Mouse (Mus musculus): Measurements from ENCODE around the gene Mrgbp.

Mrgbp gene

DNA sequence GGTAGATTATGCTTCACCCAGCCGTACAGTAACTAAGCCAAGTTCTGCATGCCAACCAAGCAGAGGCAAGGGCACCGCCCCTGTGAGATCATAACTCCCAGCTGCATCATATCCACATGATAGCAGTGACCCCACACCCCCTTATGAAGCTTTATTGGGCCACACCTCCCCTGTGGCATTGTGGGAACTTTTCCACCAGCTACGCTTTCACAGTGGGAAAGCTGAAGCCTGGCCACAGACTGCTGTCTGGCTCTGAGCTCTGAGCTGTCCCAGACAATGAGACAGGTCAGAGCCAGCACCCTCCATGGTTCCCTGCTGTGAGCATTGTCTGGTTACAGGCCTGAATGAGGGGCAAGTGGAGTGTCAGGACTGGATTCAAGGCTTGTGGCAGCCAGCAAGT, at the start of gene Mrgbp:
Mrgbp (plus strand) TSS at position 303 of the 400 bp plus-strand sequence.
- DNase-seq (ENCODE audit: low read depth): no peak

DNA sequence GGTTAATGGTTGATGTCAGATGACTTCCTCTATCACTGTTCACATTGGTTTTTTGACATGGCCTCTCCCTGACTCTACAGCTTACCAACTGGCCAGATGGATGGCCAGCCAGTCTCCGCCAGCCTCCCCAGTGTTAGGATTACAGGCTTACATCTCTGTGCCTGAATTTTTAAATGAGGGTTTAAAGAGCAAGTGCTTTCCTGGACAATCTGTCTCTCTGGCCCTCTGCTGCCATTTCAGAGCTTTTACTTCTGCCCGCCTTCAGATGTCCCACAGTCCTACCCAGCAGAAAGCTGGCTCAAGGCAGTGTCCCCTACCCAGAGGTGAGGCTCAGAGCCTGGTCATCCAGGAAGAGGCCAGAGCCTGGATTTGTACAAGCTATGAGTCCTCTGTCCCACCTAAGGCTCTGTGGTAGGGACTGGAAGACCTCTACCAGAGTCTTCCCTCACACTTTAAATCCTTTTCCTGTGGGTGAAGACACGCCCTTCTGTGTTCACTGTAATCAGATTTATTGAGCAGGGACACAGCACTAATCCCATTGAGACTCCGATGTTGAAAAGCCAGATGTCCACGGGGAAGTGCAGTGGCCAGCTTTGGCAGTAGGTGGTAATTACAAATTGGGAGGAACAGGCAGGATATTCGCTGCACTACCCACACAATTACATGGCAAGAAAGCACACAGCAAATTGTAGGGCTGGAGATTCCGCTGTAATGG, 49.3 kb upstream of the Mrgbp start:
- DNase-seq (ENCODE audit: low read depth): no peak

DNA sequence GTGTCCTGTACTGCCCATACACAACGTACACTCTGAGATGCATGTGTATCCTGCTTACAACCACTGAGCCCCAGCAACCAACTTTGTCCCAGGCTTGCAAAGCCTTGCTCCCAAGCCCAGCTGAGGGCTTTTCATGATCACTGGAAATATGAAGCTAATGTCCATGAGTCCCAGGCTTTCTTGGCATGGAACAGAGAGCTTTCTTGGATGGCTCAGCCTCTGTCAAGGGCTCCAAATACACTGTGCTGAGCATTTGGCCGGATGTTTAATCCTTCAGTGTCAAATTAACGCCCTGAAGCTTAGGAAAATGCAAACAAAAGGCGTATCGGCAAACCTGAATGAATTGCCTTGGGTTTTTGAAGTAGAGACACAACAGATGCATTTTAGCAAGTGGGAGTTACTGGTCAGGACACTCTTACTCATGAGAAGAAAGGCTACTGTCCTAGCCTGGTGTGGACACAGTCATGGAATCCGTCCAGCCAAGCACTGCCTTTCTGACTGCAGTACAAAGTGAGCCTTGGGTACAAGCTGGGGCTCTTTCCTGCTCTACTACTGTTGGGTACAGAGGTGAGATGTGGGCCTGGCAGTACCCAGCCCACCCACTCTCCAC, 48.6 kb upstream of the Mrgbp start:
- DNase-seq (ENCODE audit: low read depth): no peak

DNA sequence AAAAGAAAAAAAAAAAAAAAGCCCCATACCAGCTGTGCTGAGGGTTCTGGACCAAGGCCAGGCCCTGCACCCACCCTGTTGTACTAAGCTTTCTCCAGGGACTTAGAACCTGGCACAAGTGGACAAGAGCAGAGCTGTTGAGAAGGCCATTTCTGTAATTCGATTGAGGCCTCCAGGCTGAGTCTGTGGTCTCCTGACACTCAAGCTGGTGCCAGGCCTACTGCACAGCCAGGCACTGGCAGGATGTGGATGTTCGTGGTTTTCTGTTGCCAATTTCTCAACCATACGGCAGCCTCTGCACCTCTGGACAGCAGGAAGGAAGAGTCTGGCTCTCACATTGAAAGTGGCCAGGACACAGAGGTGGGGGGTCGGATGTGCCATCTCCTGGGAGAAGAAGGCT, 47.9 kb upstream of the Mrgbp start:
- no peak for DNase-seq (ENCODE audit: low read depth)

- DNase-seq (ENCODE audit: low read depth): no peak
Observed at GRCm38 (mm10) chr2:180543675-180544074, 37.4 kb upstream of the Mrgbp start.

DNA sequence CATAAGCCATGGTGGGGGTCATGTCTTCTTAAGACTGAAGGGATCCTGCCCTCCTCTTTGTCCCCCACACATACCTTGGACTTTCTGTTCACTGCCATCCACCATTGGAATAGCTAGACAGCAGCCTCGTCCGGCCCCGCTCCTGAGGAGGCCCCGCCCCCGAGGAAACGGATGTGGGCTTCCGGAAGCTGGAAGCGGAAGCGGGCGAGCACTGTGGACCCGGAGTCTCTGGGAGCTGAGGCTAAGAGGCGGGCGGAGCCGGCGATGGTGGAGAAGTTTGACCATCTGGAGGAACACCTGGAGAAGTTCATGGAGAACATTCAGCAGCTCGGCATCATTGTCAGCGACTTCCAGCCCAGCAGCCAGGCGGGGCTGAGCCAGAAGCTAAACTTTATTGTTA, 36.1 kb upstream of the Mrgbp start:
- no peak for DNase-seq (ENCODE audit: low read depth)

DNA sequence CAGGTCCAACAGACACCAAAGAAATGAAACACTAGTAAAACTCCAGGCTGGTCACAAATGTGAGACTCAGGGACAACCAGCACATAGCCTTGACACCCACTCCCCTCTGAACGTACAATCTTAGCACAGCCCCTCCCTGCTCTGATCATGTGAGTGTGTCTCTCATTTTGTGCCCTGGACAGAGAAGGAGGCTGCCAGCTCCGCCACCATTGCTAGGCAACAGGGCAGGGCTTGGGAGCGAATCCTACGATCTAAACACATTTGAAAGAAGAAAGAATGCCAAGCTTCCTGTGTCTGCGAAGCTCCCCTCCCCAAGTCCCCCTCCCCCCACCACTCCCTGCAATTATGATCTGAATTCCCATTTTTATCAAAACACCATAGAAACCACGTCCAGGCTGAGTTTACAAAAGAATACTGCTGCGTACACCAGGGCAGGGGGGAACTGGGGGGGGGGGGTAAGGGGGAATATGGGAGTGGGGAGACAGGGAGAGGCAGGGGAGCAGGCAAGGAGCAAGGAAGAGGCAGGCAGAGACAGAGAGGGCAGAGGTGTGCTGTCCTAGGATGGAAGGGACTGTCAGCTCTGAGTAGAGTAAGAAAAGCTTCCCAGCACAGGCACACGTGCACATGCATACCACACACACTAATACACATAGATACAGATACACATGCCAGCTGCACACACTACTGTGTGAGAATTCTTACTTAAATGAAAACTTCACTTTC, 33.6 kb upstream of the Mrgbp start:
- no peak for DNase-seq (ENCODE audit: low read depth)

DNA sequence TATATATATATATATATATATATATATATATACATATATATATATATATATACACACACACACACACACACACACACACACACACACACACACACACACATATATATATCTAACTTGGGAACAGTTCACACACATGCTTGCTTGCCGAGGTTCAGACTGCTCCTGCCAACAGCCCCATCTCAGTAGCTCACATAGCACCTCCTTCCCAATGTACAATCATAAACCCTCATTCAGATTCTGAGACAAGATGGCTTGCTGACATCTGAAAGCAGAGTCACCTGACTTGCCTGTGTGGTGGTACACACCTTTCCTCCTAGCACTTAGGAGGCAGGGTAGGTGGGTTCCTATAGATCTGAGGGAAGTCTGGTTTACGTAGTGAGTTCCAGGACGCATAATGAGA, 28.8 kb upstream of the Mrgbp start:
- no peak for DNase-seq (ENCODE audit: low read depth)

DNA sequence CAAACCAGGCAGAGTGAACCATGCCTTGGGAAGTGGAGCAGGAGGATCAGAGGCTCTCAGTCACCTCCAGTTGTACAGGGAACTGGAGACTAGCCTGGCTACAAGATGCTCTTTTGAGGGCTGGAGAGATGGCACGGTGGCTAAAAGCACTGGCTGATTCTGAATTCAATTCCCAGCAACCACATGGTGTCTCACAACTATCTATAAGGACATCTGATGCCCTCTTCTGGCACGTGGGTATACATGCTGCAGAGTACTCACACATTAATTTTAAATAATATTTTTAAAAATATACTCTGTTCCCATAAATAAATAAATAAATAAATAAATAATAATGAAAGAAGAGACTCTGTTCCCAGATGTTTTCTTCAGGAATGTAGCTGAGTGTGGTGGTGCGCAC, 25.9 kb upstream of the Mrgbp start:
- no peak for DNase-seq (ENCODE audit: low read depth)

- no peak for DNase-seq (ENCODE audit: low read depth)
Observed at GRCm38 (mm10) chr2:180556470-180556869, 24.6 kb upstream of the Mrgbp start.

DNA sequence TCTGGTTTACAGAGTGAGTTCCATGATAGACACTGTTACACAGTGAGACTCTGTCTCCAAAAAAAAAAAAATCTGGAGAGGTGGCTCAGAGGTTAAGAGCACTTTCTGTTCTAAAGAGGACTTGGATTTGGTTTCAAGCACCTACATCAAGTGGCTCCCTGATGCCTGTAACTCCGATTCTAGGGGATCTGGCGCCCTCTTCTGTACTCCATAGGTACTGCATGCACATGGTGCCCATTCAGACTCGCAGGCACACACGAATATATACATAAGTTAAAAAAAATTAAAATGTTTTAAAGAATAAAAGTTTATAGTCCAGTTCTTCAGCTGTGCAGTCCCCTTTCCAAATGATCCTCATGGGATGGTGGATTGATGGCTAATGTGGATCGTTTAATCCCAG, 20.9 kb upstream of the Mrgbp start:
- DNase-seq (ENCODE audit: low read depth): peak; percentile 55

- DNase-seq (ENCODE audit: low read depth): no peak
Observed at GRCm38 (mm10) chr2:180562146-180562545, 19.0 kb upstream of the Mrgbp start.

- no peak for DNase-seq (ENCODE audit: low read depth)
Observed at GRCm38 (mm10) chr2:180563296-180563695, 17.8 kb upstream of the Mrgbp start.

DNA sequence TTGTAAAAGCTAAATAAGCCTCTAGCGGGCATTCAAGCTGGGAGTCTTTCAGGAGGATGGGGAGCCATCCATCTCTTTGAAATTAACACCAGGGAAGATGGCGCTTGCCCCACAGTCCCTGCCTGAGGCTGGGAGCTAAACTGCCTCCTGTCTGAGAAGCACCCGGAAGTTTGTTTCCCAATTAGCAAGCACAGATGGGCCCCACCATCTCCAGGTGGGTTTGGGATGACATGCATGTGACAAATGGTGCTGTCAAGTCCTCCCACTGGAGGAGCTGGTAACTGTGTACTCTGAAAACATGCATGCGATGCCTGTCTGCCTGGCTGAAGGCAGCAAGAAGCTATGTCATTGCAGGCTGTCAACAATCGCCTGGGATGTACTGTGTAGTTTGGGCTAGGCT, 17.3 kb upstream of the Mrgbp start:
- DNase-seq (ENCODE audit: low read depth): no peak

DNA sequence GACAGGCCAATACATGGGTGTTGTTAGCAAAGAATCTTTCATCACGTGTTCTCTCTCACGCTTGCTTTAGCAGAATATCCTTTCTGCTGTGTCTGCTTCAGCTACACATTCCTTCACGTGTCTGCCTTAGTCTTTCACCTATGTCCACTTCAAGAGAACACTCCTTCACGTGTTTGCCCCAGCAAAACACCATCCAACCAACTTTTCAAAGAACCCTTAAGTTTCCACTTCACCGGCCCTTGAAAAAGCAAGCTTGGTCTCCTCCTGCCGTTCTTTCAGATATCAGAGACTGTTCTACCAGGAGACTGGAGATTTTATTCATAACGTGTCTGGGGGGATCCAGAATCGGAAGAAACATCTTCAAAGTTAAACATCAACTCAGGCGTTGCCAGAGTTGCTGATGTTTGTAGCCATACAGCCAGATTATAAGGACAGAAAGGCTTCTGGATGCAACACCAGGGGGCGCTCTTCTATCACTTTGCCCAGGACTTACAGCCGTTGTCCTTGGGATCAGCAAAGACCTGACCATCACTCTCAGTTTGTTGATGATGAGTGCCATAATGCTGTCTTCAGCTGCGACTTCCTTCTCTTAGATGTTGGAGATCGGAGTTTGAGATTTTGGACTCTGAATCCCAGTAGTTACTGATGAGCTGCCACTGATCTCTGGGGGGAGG, 14.7 kb upstream of the Mrgbp start:
- DNase-seq (ENCODE audit: low read depth): peak; percentile 85

GRCm38 (mm10) chr2:180569028-180569643, 12.0 kb upstream of the Mrgbp start:
- DNase-seq (ENCODE audit: low read depth): no peak

GRCm38 (mm10) chr2:180576482-180576881, 4.6 kb upstream of the Mrgbp start:
- no peak for DNase-seq (ENCODE audit: low read depth)

DNA sequence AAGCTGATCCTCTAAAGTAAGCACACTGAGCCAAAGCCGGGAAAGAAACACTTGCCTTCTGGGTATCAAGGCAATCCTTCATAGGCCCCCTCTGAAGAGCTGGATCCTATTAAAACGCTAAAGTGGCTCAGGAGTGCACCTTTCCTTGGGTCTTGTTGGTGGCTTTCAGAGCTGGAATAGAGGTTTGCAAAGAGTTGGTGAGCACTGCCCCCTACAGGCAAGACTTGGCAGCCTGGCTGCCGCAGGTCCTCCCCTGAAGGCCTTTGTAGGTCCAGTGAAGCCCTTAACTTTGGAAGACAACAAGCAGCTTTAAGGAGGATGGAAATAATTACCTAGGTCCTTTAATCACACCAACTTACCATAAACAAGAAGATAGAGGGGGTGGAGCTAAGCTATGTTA, 2.4 kb upstream of the Mrgbp start:
- DNase-seq (ENCODE audit: low read depth): peak; percentile 84

DNA sequence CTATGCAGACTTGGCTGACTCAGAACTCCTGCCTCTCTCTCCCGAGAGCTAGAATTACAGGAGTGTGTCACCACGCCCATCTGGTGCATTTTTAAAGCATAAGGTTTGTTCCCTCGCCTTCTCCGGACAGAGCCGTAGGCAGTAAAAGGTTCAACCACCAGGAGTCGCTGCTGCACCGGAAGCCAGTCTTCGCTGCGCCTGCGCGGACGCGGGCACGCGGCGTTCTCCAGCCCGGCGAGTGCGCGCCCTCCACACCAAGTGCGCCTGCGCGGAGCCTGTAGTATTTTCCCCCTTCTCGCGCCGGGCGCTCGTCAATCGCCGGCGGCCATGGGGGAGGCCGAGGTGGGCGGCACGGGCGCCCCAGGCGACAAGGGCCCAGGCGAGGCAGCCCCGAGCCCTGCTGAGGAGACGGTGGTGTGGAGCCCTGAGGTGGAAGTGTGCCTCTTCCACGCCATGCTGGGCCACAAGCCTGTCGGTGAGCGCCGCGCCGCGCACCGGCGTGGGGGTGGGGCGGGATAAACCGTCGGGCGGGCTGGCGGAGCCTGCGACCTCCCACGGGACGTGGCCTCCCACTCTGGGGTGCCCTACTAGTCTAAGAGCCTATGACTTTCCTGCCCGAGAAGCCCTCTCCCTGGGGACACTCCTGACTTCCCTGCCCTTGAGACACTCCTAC, 1.5 kb downstream of the Mrgbp start:
- peak; percentile 98 for DNase-seq (ENCODE audit: low read depth)

DNA sequence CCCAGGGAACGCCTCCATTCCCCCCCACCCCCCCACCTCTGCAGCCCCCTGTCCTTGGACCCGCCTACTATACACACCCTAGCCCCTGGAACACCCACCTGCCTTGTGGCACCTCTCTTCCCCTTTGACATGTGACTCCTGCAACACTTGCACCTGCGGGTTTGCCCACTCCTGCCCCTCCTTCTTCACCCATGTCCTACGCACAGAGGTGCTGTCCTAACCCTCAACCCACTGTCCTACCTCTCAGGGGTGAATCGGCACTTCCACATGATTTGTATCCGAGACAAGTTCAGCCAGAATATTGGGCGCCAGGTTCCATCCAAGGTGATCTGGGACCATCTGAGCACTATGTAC, 2.0 kb downstream of the Mrgbp start:
- peak; percentile 51 for DNase-seq (ENCODE audit: low read depth)

DNA sequence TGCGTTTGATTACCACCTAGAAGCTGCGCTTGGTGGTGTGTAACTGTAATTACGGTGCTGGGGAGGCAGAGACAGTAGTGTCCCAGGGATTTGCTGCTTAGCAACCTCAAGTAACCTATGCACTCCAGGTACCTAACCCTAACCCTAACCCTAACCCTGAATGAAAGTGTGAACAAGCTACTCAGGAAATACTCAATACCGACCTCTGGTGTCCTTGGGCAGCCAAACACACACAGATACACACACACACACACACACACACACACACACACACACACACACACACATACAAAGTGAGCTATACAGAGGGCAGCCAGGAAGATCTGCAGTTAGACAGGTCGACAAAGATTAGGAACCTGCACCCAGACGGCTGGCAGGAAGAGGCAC, 7.6 kb downstream of the Mrgbp start:
- DNase-seq (ENCODE audit: low read depth): no peak
